Mouse (Mus musculus) right cerebral cortex, adult 2 months (tissue): ENCODE results near the gene Mmp17.
"Not testable (repeated sequence)": the region's sequence is repeated elsewhere in the genome, so short reads cannot be mapped to it uniquely, and the experiment has no call there.

Experiments
- DNase-seq, 2 experiments: peaks; one replicate each; pipeline ENCODE4 v3.0.0; 2021 to 2022; ENCODE audit warnings: low spot score in 2 of 2

Gene Mmp17

GRCm38 (mm10) chr5:129590915-129591314 lies 6.9 kb downstream of the Mmp17 start:
- DNase-seq: peak; percentile 42 to 48

- peak; percentile 88 to 92 for DNase-seq
Observed at GRCm38 (mm10) chr5:129594116-129595114, 10.4 kb downstream of the Mmp17 start.

GRCm38 (mm10) chr5:129602071-129602487 lies 18.1 kb downstream of the Mmp17 start:
- peak in 1 of 2 experiments; percentile 57 for DNase-seq

GRCm38 (mm10) chr5:129607476-129607875 lies 23.5 kb downstream of the Mmp17 start:
- DNase-seq: no peak

GRCm38 (mm10) chr5:129611060-129611459 lies 27.1 kb downstream of the Mmp17 start:
- peak; percentile 86 to 87 for DNase-seq

GRCm38 (mm10) chr5:129620600-129620999 lies 36.6 kb downstream of the Mmp17 start:
- DNase-seq: not testable (repeated sequence)

GRCm38 (mm10) chr5:129621361-129621760 lies 37.4 kb downstream of the Mmp17 start:
- DNase-seq: no peak

- no peak for DNase-seq
Observed at GRCm38 (mm10) chr5:129626099-129626498, 42.1 kb downstream of the Mmp17 start.

- DNase-seq: not testable (repeated sequence)
Observed at GRCm38 (mm10) chr5:129626586-129626985, 42.6 kb downstream of the Mmp17 start.

GRCm38 (mm10) chr5:129632270-129633250 lies 48.6 kb downstream of the Mmp17 start:
- DNase-seq: not testable (repeated sequence)

GRCm38 (mm10) chr5:129650858-129651257 lies 66.9 kb downstream of the Mmp17 start:
- no peak for DNase-seq

- no peak for DNase-seq
Observed at GRCm38 (mm10) chr5:129657016-129657415, 73.0 kb downstream of the Mmp17 start.

- no peak for DNase-seq
Observed at GRCm38 (mm10) chr5:129657931-129658330, 74.0 kb downstream of the Mmp17 start.
